Mouse (Mus musculus) erythroblast, embryonic 14.5 days (primary cell): ENCODE results near the gene Exoc4.

Source experiments
- GATA1 ChIP-seq: IDR thresholded peaks from 2 replicates; pipeline ENCODE4 v1.6.1; 2012; ENCODE audit warnings: low read length, inconsistent platforms, mixed read lengths
- TAL1 ChIP-seq: IDR thresholded peaks from 3 replicates; pipeline ENCODE4 v1.6.1; 2012; ENCODE audit warnings: low read length, inconsistent platforms, mixed read lengths

- TF ChIP-seq GATA1 (no peak), TAL1 (no peak)
Measured at GRCm38 (mm10) chr6:33401161-33401560, 152.3 kb downstream of the Exoc4 start.
